Mouse (Mus musculus) ES-Bruce4 (cell line): ENCODE results near the gene 2200002D01Rik. TPM values are rescaled to one million over a fixed set of nuclear protein-coding genes. Genes with fewer than 3 reads are reported as not detected.
"Not testable (repeated sequence)": the region's sequence is repeated elsewhere in the genome, so short reads cannot be mapped to it uniquely, and the experiment has no call there.

Experiments
- H3K27ac ChIP-seq: 2 replicates; pipeline ENCODE4 v1.5.1; 2012; ENCODE audit warnings: low read length, inconsistent platforms; ENCODE audit not compliant: insufficient read depth
- H3K27me3 ChIP-seq: 2 replicates; pipeline ENCODE4 v1.6.1; 2012; ENCODE audit warnings: mild to moderate bottlenecking, low read length, inconsistent platforms; ENCODE audit not compliant: control insufficient read depth, poor library complexity, insufficient read depth, severe bottlenecking
- H3K36me3 ChIP-seq: 2 replicates; pipeline ENCODE4 v1.6.1; 2012; ENCODE audit warnings: inconsistent platforms, mild to moderate bottlenecking, low read length, moderate library complexity; ENCODE audit not compliant: control insufficient read depth, poor library complexity, insufficient read depth, severe bottlenecking
- H3K4me1 ChIP-seq: one replicate; pipeline ENCODE4 v1.8.1; 2011; ENCODE audit warnings: low read length; ENCODE audit not compliant: control insufficient read depth, insufficient read depth
- H3K4me3 ChIP-seq: 2 replicates; pipeline ENCODE4 v1.5.1; 2011; ENCODE audit warnings: low read depth, mild to moderate bottlenecking, low read length
- H3K9ac ChIP-seq: 2 replicates; pipeline ENCODE4 v1.6.1; 2012; ENCODE audit warnings: low read depth, mild to moderate bottlenecking, inconsistent platforms; ENCODE audit not compliant: poor library complexity, severe bottlenecking
- H3K9me3 ChIP-seq: replicated peaks from 2 replicates; pipeline ENCODE4 v1.6.1; 2012; ENCODE audit warnings: mild to moderate bottlenecking, low read length, inconsistent platforms; ENCODE audit not compliant: control insufficient read depth, poor library complexity, insufficient read depth, severe bottlenecking
- CTCF ChIP-seq: IDR thresholded peaks from one replicate; pipeline ENCODE4 v1.8.1; 2011; ENCODE audit warnings: low read depth, low read length
- EP300 ChIP-seq: IDR thresholded peaks from 2 replicates; pipeline ENCODE4 v1.6.1; 2011; ENCODE audit warnings: low read depth, low read length; ENCODE audit not compliant: insufficient read depth
- POLR2A ChIP-seq: IDR thresholded peaks from one replicate; pipeline ENCODE4 v1.8.1; 2011; ENCODE audit warnings: low read length; ENCODE audit not compliant: insufficient read depth
- polyA plus RNA-seq: library from polyadenylated mRNA; stranded (reverse); fragments of >200 nt; gene quantifications from 2 replicates; pipeline ENCODE4 v1.2.4, GENCODE M21; 2011; ENCODE audit warnings: low read depth; ENCODE audit not compliant: missing spikeins, insufficient read depth, insufficient read length

2200002D01Rik gene
- polyA plus RNA-seq, 1 experiment = 34.1 TPM

- H3K4me1 ChIP-seq = peaks cover 4% of the 10 kb centered on the region
- no peak overlapping the region for H3K27ac ChIP-seq
- no peaks in the 10 kb centered on the region for H3K36me3 ChIP-seq
- H3K27me3 ChIP-seq = no peaks in the 10 kb centered on the region
- no peak for TF ChIP-seq CTCF
- no peak for TF ChIP-seq POLR2A
- TF ChIP-seq EP300 = no peak
- H3K9ac ChIP-seq = no peak overlapping the region
- no peak overlapping the region for H3K4me3 ChIP-seq
- H3K9me3 ChIP-seq = no peaks in the 10 kb centered on the region
Observed at GRCm38 (mm10) chr7:29228202-29228601, 20.1 kb downstream of the 2200002D01Rik start.

- no peak for TF ChIP-seq EP300
- no peak overlapping the region for H3K9ac ChIP-seq
- no peak overlapping the region for H3K27ac ChIP-seq
- no peak overlapping the region for H3K4me3 ChIP-seq
- H3K4me1 ChIP-seq = peaks cover 4% of the 10 kb centered on the region
- H3K27me3 ChIP-seq = no peaks in the 10 kb centered on the region
- H3K9me3 ChIP-seq = no peaks in the 10 kb centered on the region
- no peaks in the 10 kb centered on the region for H3K36me3 ChIP-seq
Observed at GRCm38 (mm10) chr7:29225520-29225919, 22.7 kb downstream of the 2200002D01Rik start.

GRCm38 (mm10) chr7:29224756-29225394 lies 23.4 kb downstream of the 2200002D01Rik start:
- Histone ChIP-seq H3K27me3 (no peaks in the 10 kb centered on the region), H3K4me1 (peaks cover 4% of the 10 kb centered on the region), H3K27ac (no peak overlapping the region), H3K9ac (no peak overlapping the region), H3K4me3 (no peak overlapping the region), H3K36me3 (no peaks in the 10 kb centered on the region), H3K9me3 (peaks cover 4% of the 10 kb centered on the region; the same call in 1 of the 2 replicates)
- no peak for TF ChIP-seq CTCF
- TF ChIP-seq EP300 = no peak
- no peak for TF ChIP-seq POLR2A

- H3K27ac ChIP-seq = no peak overlapping the region
- H3K36me3 ChIP-seq = no peaks in the 10 kb centered on the region
- no peak overlapping the region for H3K4me3 ChIP-seq
- H3K9ac ChIP-seq = no peak overlapping the region
- H3K9me3 ChIP-seq = peaks cover 3% of the 10 kb centered on the region; the same call in 1 of the 2 replicates
- TF ChIP-seq EP300 (no peak), POLR2A (no peak), CTCF (no peak)
- no peaks in the 10 kb centered on the region for H3K27me3 ChIP-seq
- no peaks in the 10 kb centered on the region for H3K4me1 ChIP-seq
Observed at GRCm38 (mm10) chr7:29214846-29215245, 33.4 kb downstream of the 2200002D01Rik start.

DNA sequence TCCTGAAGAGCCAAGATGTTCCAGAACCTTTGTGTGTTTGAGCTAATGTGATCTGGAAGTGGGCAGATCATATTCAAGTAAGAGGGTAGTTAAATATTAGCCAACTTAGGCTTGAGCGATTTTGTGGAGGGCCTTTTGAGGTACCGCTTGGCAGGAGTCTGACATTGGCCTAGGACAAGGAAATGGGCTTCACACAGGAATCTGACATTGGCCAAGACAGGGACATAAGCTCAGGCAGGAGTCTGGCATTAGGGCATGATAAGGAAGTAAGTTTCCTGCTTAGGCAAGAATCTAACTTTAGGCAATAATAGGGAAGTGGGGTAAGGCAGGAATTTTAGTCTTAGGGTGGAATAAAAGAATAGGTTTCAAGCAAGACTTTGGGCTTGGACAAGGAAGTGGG lies 34.0 kb downstream of the 2200002D01Rik start:
- Histone ChIP-seq H3K4me3 (no peak overlapping the region), H3K9ac (no peak overlapping the region), H3K4me1 (no peaks in the 10 kb centered on the region), H3K27me3 (no peaks in the 10 kb centered on the region), H3K36me3 (no peaks in the 10 kb centered on the region), H3K9me3 (no peaks in the 10 kb centered on the region; the same call in 1 of the 2 replicates), H3K27ac (no peak overlapping the region; the same call in 1 of the 2 replicates)
- TF ChIP-seq POLR2A = no peak
- TF ChIP-seq EP300 = no peak
- TF ChIP-seq CTCF = no peak

GRCm38 (mm10) chr7:29213675-29214082 lies 34.6 kb downstream of the 2200002D01Rik start, which contains the start of gene Catsperg1:
TSS of gene Catsperg1 (minus strand) at chr7:29214035.
- Histone ChIP-seq H3K4me3 (peak within 1 kb of the TSS; percentile 67), H3K27ac (peak within 1 kb of the TSS; percentile 66), H3K9me3 (no peaks in the 10 kb centered on the region; the same call in 1 of the 2 replicates), H3K9ac (peak within 1 kb of the TSS; percentile 13), H3K4me1 (no peaks in the 10 kb centered on the region), H3K27me3 (no peaks in the 10 kb centered on the region), H3K36me3 (no peaks in the 10 kb centered on the region)
- no peak for TF ChIP-seq CTCF
- TF ChIP-seq POLR2A = no peak
- no peak for TF ChIP-seq EP300

DNA sequence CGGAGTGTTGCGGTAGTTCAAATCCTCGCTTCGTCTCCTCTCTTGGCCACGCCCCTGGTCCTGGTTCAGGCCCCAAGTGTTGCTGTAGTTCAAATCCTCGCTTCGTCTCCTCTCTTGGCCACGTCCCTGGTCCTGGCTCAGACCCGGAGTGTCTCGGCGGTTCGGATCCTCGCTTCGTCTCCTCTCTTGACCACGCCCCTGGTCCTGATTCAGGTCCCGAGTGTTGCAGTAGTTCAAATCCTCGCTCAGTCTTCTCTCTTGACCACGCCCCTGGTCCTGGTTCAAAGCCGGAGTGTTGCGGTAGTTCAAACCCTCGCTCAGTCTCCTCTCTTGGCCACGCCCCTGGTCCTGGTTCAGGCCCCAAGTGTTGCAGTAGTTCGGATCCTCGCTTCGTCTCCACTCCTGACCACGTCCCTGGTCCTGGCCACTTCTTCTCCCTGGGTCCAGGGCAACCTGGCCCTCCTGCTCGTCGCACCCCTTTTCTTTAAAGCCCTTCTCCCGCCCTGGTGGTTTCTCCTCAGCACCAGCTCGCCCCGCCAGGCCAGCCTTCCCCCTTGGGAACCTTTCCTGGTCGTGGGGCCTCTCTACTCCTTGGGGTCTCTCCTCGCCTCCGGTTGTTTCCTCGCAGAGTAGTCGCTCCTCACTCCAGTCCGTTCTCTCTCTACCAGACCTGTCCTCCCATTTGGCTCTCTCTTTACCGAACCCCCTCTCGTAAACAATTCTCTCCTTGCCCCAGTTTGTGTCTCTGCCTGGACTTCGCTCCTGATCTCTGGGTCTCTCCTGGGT lies 35.3 kb downstream of the 2200002D01Rik start:
- Histone ChIP-seq H3K27ac (peak overlapping the region; percentile 66), H3K9ac (peak overlapping the region; percentile 13), H3K4me3 (peak overlapping the region; percentile 67)
- not testable (repeated sequence) for H3K27me3 ChIP-seq, H3K4me1 ChIP-seq, H3K36me3 ChIP-seq, H3K9me3 ChIP-seq
